Comparison of ENCODE assay signal across 29 mouse cellular contexts in the genomic region with DNA sequence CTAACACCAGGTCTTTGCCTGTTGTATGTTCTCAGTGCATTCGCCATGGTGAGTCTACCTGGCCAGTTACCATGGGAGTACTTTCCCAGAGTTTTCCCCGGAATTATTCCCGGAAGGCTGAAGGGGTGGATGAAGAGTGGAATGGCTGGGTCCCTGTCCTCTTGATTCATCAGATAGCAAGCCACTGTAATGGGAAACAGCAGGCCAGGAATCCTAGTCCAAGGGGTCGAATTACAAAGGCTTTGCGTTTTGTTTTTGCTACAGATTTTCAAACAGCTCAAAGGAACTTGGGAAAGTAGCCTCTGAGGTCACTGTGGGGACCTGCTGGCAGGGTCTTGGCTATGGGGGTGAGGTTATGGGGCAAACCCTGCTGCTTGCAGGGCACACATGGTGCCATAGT. TPM values are rescaled to one million over a fixed set of nuclear protein-coding genes. Genes with fewer than 3 reads are reported as not detected.
DNase-seq lines count a peak whose midpoint lies in the region; ATAC-seq lines count a peak whose summit lies in the region.
"Had no signal": no experiment of that assay in that cellular context is flagged by ENCODE, and none has a peak within 500 bp of the region (broad histone marks: within the 10 kb centered on the region; RNA-seq: fewer than 3 reads in every experiment).

No protein-coding gene starts in this region.

- no peak for DNase-seq in hindbrain, embryonic 14.5 days (ENCODE audit: low spot score)
- peak; percentile 79 for DNase-seq in embryo, embryonic 10.5 days (ENCODE audit: low spot score)
- peak; percentile 77 for DNase-seq in embryonic facial prominence, embryonic 11.5 days (ENCODE audit: low spot score)
- DNase-seq in cerebellum, adult 8-10 months, result no peak
- DNase-seq: adrenal gland, postnatal 10 days; cerebellum, adult 11 months; gastrocnemius, postnatal 14 days; heart, postnatal 36 days; kidney, adult 8-10 months; kidney, postnatal 10 days; layer of hippocampus, postnatal 36 days; lung, embryonic 14.5 days; lung, postnatal 14 days; thymus, adult 2 months; thymus, postnatal 4 days had no signal

- no peaks in the 10 kb centered on the region for H3K9me3 ChIP-seq in hindbrain, embryonic 12.5 days (replicated peaks)
- H3K9me3 ChIP-seq in hindbrain, embryonic 14.5 days (ENCODE audit: control insufficient read depth, low read length), result no peaks in the 10 kb centered on the region
- H3K9me3 ChIP-seq in embryonic facial prominence, embryonic 11.5 days (replicated peaks; ENCODE audit: control insufficient read depth, low read length), result no peaks in the 10 kb centered on the region
- H3K9me3 ChIP-seq: embryonic facial prominence, embryonic 15.5 days; G1E; limb, embryonic 12.5 days; liver, embryonic 15.5 days; neural tube, embryonic 13.5 days had no signal

- H3K4me1 ChIP-seq in hindbrain, embryonic 12.5 days, result 0 out of 2 replicates have a peak, but pooled peaks cover 3% of the 10 kb centered on the region
- no peaks in the 10 kb centered on the region for H3K4me1 ChIP-seq in hindbrain, embryonic 14.5 days (replicated peaks; ENCODE audit: control insufficient read depth, insufficient read depth, low read length)
- peaks cover 5% of the 10 kb centered on the region; the same call in 1 of the 2 replicates for H3K4me1 ChIP-seq in embryonic facial prominence, embryonic 11.5 days (ENCODE audit: control insufficient read depth, insufficient read depth, low read length)
- H3K4me1 ChIP-seq: neural tube, embryonic 13.5 days had no signal

- 56% methylated on average over 5 of the region's 5 CpGs for WGBS in hindbrain, embryonic 12.5 days
- WGBS in hindbrain, embryonic 14.5 days, result 71% methylated on average over 5 of the region's 5 CpGs
- WGBS in embryonic facial prominence, embryonic 11.5 days, result 30% methylated on average over 5 of the region's 5 CpGs

- H3K27me3 ChIP-seq in hindbrain, embryonic 12.5 days, result no peaks in the 10 kb centered on the region
- no peaks in the 10 kb centered on the region for H3K27me3 ChIP-seq in hindbrain, embryonic 14.5 days (ENCODE audit: control insufficient read depth, insufficient read depth, low read length)
- H3K27me3 ChIP-seq in embryonic facial prominence, embryonic 11.5 days (ENCODE audit: control insufficient read depth, insufficient read depth, low read length), result no peaks in the 10 kb centered on the region
- H3K27me3 ChIP-seq: embryonic facial prominence, embryonic 15.5 days; limb, embryonic 12.5 days; liver, embryonic 15.5 days; neural tube, embryonic 13.5 days; Patski had no signal

- H3K4me3 ChIP-seq in hindbrain, embryonic 12.5 days, result no peak overlapping the region
- no peak overlapping the region for H3K4me3 ChIP-seq in hindbrain, embryonic 14.5 days (replicated peaks; ENCODE audit: low read length)
- no peak overlapping the region for H3K4me3 ChIP-seq in embryonic facial prominence, embryonic 11.5 days (ENCODE audit: low read depth, low read length)
- H3K4me3 ChIP-seq: embryonic facial prominence, embryonic 15.5 days; limb, embryonic 12.5 days; liver, embryonic 15.5 days; myocyte; neural tube, embryonic 13.5 days had no signal

- H3K4me2 ChIP-seq in hindbrain, embryonic 12.5 days (replicated peaks), result no peak overlapping the region
- no peak overlapping the region for H3K4me2 ChIP-seq in hindbrain, embryonic 14.5 days (replicated peaks)
- H3K4me2 ChIP-seq in embryonic facial prominence, embryonic 11.5 days (ENCODE audit: low read depth, low read length), result no peak overlapping the region
- H3K4me2 ChIP-seq: embryonic facial prominence, embryonic 15.5 days; heart, embryonic 11.5 days; limb, embryonic 12.5 days; liver, embryonic 15.5 days; lung, embryonic 14.5 days; midbrain, embryonic 11.5 days; neural tube, embryonic 13.5 days had no signal

- 0 out of 2 replicates have a peak, but pooled peaks cover 3% of the 10 kb centered on the region for H3K36me3 ChIP-seq in hindbrain, embryonic 12.5 days
- H3K36me3 ChIP-seq in hindbrain, embryonic 14.5 days (replicated peaks; ENCODE audit: control insufficient read depth, insufficient read depth), result no peaks in the 10 kb centered on the region
- H3K36me3 ChIP-seq in embryonic facial prominence, embryonic 11.5 days (replicated peaks; ENCODE audit: control insufficient read depth, insufficient read depth, low read depth, low read length), result no peaks in the 10 kb centered on the region
- H3K36me3 ChIP-seq: G1E; liver, embryonic 15.5 days; neural tube, embryonic 13.5 days had no signal

- H3K9ac ChIP-seq in hindbrain, embryonic 12.5 days, result no peak overlapping the region
- no peak overlapping the region for H3K9ac ChIP-seq in hindbrain, embryonic 14.5 days
- H3K9ac ChIP-seq in embryonic facial prominence, embryonic 11.5 days (replicated peaks; ENCODE audit: low read length), result no peak overlapping the region
- H3K9ac ChIP-seq: embryonic facial prominence, embryonic 15.5 days; limb, embryonic 12.5 days; liver, embryonic 15.5 days; lung, embryonic 14.5 days; neural tube, embryonic 13.5 days had no signal

- 0 out of 2 replicates have a peak overlapping the region, but pooled peaks have one; percentile 17 for H3K27ac ChIP-seq in hindbrain, embryonic 12.5 days
- H3K27ac ChIP-seq in hindbrain, embryonic 14.5 days, result no peak overlapping the region
- H3K27ac ChIP-seq in embryonic facial prominence, embryonic 11.5 days (replicated peaks; ENCODE audit: low read depth, low read length), result no peak overlapping the region
- H3K27ac ChIP-seq: embryonic facial prominence, embryonic 15.5 days; limb, embryonic 12.5 days; liver, embryonic 15.5 days; neural tube, embryonic 13.5 days had no signal

- no peak for ATAC-seq in hindbrain, embryonic 12.5 days (ENCODE audit: low FRiP score)
- no peak for ATAC-seq in hindbrain, embryonic 14.5 days (ENCODE audit: low FRiP score)
- no peak for ATAC-seq in embryonic facial prominence, embryonic 11.5 days (replicated peaks; ENCODE audit: insufficient number of reproducible peaks, low FRiP score, low TSS enrichment, low read depth)
- no peak for ATAC-seq in CD4-positive, CD25-positive, alpha-beta regulatory T cell, adult 4 months
- ATAC-seq: forebrain, embryonic 14.5 days; intestine, embryonic 16.5 days; midbrain, embryonic 16.5 days; Patski had no signal

RNA-seq across cellular contexts. Expression of a gene that starts 24.3 kb away (rescaled TPM):
- 11.9 and 12.7 TPM in 2 replicates for polyA plus RNA-seq in hindbrain, embryonic 12.5 days (2016; fragmentation: Nextera tagmentation; extraction: Ambion mirVana)
- polyA plus RNA-seq in hindbrain, embryonic 14.5 days (2014; fragmentation: Nextera tagmentation; extraction: Ambion mirVana), result 3.6 and 6.5 TPM in 2 replicates
- 0.28 and 0.52 TPM in 2 replicates for polyA plus RNA-seq in embryonic facial prominence, embryonic 11.5 days (2014; fragmentation: Nextera tagmentation; extraction: Ambion mirVana)
- polyA plus RNA-seq in CD4-positive, CD25-positive, alpha-beta regulatory T cell, adult 4 months (2017; shearing (Covaris generic)), result not detected
- polyA plus RNA-seq: G1E had no signal

Comparison
In these comparisons a context has a peak if more than half of its experiments do, and no peak if none do; other contexts are left out.
1. DNase-seq: peak in embryo, embryonic 10.5 days (single experiment) and embryonic facial prominence, embryonic 11.5 days (single experiment); none in hindbrain, embryonic 14.5 days (single experiment) and cerebellum, adult 8-10 months (single experiment).